Mouse (Mus musculus): ENCODE results near the gene Efna1. TPM values are rescaled to one million over a fixed set of nuclear protein-coding genes. Genes with fewer than 3 reads are reported as not detected.

Gene Efna1
- polyA plus RNA-seq, 2 experiments: 42.2 to 52.2 TPM

GRCm38 (mm10) chr3:89319591-89320350 is 38.8 kb upstream of the Efna1 start:
- no peak for TF ChIP-seq POLR2A (IDR thresholded peaks at IDR 0.05; ENCODE audit: borderline replicate concordance, extremely low read depth, insufficient read depth, insufficient read length)
- Histone ChIP-seq H3K4me2 (replicated peaks; ENCODE audit: low read depth, low read length, severe bottlenecking) (peak overlapping the region; percentile 99), H3K4me1 (ENCODE audit: control insufficient read depth, insufficient read depth, low read length) (peaks cover 51% of the 10 kb centered on the region), H3K9me3 (ENCODE audit: control insufficient read depth, low read length) (no peaks in the 10 kb centered on the region), H3K9ac (ENCODE audit: low read depth, low read length, severe bottlenecking) (peak overlapping the region; percentile 55), H3K27ac (replicated peaks; ENCODE audit: low read depth, low read length) (no peak overlapping the region), H3K36me3 (ENCODE audit: control insufficient read depth, insufficient read depth, low read length) (peaks cover 4% of the 10 kb centered on the region; the same call in 1 of the 2 replicates), H3K27me3 (ENCODE audit: control insufficient read depth, insufficient read depth, low read length) (peaks cover 10% of the 10 kb centered on the region), H3K4me3 (replicated peaks; ENCODE audit: low read length) (peak overlapping the region; percentile 71)
- DNase-seq (ENCODE audit: low spot score): no peak
- 4% methylated on average over 44 of the region's 58 CpGs for WGBS
- ATAC-seq (ENCODE audit: low FRiP score, low read depth): no peak

GRCm38 (mm10) chr3:89318971-89319590 is 38.1 kb upstream of the Efna1 start:
- Histone ChIP-seq H3K9me3 (ENCODE audit: control insufficient read depth, low read length) (no peaks in the 10 kb centered on the region), H3K4me1 (ENCODE audit: control insufficient read depth, insufficient read depth, low read length) (peaks cover 53% of the 10 kb centered on the region), H3K4me3 (replicated peaks; ENCODE audit: low read length) (peak overlapping the region; percentile 71), H3K36me3 (ENCODE audit: control insufficient read depth, insufficient read depth, low read length) (peaks cover 6% of the 10 kb centered on the region; the same call in 1 of the 2 replicates), H3K4me2 (replicated peaks; ENCODE audit: low read depth, low read length, severe bottlenecking) (peak overlapping the region; percentile 99), H3K9ac (ENCODE audit: low read depth, low read length, severe bottlenecking) (peak overlapping the region; percentile 55; the same call in 1 of the 2 replicates), H3K27me3 (ENCODE audit: control insufficient read depth, insufficient read depth, low read length) (peaks cover 10% of the 10 kb centered on the region), H3K27ac (replicated peaks; ENCODE audit: low read depth, low read length) (no peak overlapping the region)
- no peak for TF ChIP-seq POLR2A (IDR thresholded peaks at IDR 0.05; ENCODE audit: borderline replicate concordance, extremely low read depth, insufficient read depth, insufficient read length)
- WGBS: 10% methylated on average over 21 of the region's 21 CpGs
- DNase-seq (ENCODE audit: low spot score) (peak; percentile 37), ATAC-seq (ENCODE audit: low FRiP score, low read depth) (no peak)

- H3K9me3 ChIP-seq (ENCODE audit: control insufficient read depth, low read length): no peaks in the 10 kb centered on the region
- no peak overlapping the region for H3K27ac ChIP-seq (replicated peaks; ENCODE audit: low read depth, low read length)
- H3K4me1 ChIP-seq (ENCODE audit: control insufficient read depth, insufficient read depth, low read length): peaks cover 53% of the 10 kb centered on the region
- H3K4me2 ChIP-seq (replicated peaks; ENCODE audit: low read depth, low read length, severe bottlenecking): no peak overlapping the region
- WGBS: 67% methylated on average over 8 of the region's 8 CpGs
- H3K9ac ChIP-seq (ENCODE audit: low read depth, low read length, severe bottlenecking): no peak overlapping the region
- peaks cover 6% of the 10 kb centered on the region; the same call in 1 of the 2 replicates for H3K36me3 ChIP-seq (ENCODE audit: control insufficient read depth, insufficient read depth, low read length)
- TF ChIP-seq POLR2A (IDR thresholded peaks at IDR 0.05; ENCODE audit: borderline replicate concordance, extremely low read depth, insufficient read depth, insufficient read length): no peak
- no peak for ATAC-seq (ENCODE audit: low FRiP score, low read depth)
- H3K4me3 ChIP-seq (replicated peaks; ENCODE audit: low read length): no peak overlapping the region
- DNase-seq (ENCODE audit: low spot score): no peak
- peaks cover 10% of the 10 kb centered on the region for H3K27me3 ChIP-seq (ENCODE audit: control insufficient read depth, insufficient read depth, low read length)
Observed at GRCm38 (mm10) chr3:89318316-89318715, 37.4 kb upstream of the Efna1 start.

- peaks cover 6% of the 10 kb centered on the region; the same call in 1 of the 2 replicates for H3K36me3 ChIP-seq (ENCODE audit: control insufficient read depth, insufficient read depth, low read length)
- no peak overlapping the region for H3K4me3 ChIP-seq (replicated peaks; ENCODE audit: low read length)
- ATAC-seq (ENCODE audit: low FRiP score, low read depth) (no peak), DNase-seq (ENCODE audit: low spot score) (no peak)
- peaks cover 10% of the 10 kb centered on the region for H3K27me3 ChIP-seq (ENCODE audit: control insufficient read depth, insufficient read depth, low read length)
- no peak overlapping the region; the same call in 1 of the 2 replicates for H3K9ac ChIP-seq (ENCODE audit: low read depth, low read length, severe bottlenecking)
- H3K9me3 ChIP-seq (ENCODE audit: control insufficient read depth, low read length): no peaks in the 10 kb centered on the region
- H3K27ac ChIP-seq (replicated peaks; ENCODE audit: low read depth, low read length): no peak overlapping the region
- TF ChIP-seq POLR2A (IDR thresholded peaks at IDR 0.05; ENCODE audit: borderline replicate concordance, extremely low read depth, insufficient read depth, insufficient read length): no peak
- H3K4me1 ChIP-seq (ENCODE audit: control insufficient read depth, insufficient read depth, low read length): peaks cover 51% of the 10 kb centered on the region
- H3K4me2 ChIP-seq (replicated peaks; ENCODE audit: low read depth, low read length, severe bottlenecking): no peak overlapping the region
- 53% methylated on average over 6 of the region's 6 CpGs for WGBS
Observed at GRCm38 (mm10) chr3:89317246-89317645, 36.3 kb upstream of the Efna1 start.

- no peak overlapping the region for H3K27ac ChIP-seq (replicated peaks; ENCODE audit: low read depth, low read length)
- TF ChIP-seq POLR2A (IDR thresholded peaks at IDR 0.05; ENCODE audit: borderline replicate concordance, extremely low read depth, insufficient read depth, insufficient read length): no peak
- H3K4me1 ChIP-seq (ENCODE audit: control insufficient read depth, insufficient read depth, low read length): peaks cover 51% of the 10 kb centered on the region
- H3K36me3 ChIP-seq (ENCODE audit: control insufficient read depth, insufficient read depth, low read length): peaks cover 6% of the 10 kb centered on the region; the same call in 1 of the 2 replicates
- H3K9ac ChIP-seq (ENCODE audit: low read depth, low read length, severe bottlenecking): no peak overlapping the region
- WGBS: 2% methylated on average over 4 of the region's 4 CpGs
- H3K9me3 ChIP-seq (ENCODE audit: control insufficient read depth, low read length): no peaks in the 10 kb centered on the region
- peaks cover 10% of the 10 kb centered on the region for H3K27me3 ChIP-seq (ENCODE audit: control insufficient read depth, insufficient read depth, low read length)
- no peak overlapping the region for H3K4me3 ChIP-seq (replicated peaks; ENCODE audit: low read length)
- H3K4me2 ChIP-seq (replicated peaks; ENCODE audit: low read depth, low read length, severe bottlenecking): peak overlapping the region; percentile 25; the same call in 1 of the 2 replicates
- peak; percentile 41; the same call in 1 of the 2 replicates for ATAC-seq (ENCODE audit: low FRiP score, low read depth)
- peak; percentile 86 for DNase-seq (ENCODE audit: low spot score)
Observed at GRCm38 (mm10) chr3:89316833-89317232, 35.9 kb upstream of the Efna1 start.
